Mouse (Mus musculus) splenic B cell, adult 2 months (primary cell): ENCODE data around the gene Cyp2a12.
"Not testable (repeated sequence)": the region's sequence is repeated elsewhere in the genome, so short reads cannot be mapped to it uniquely, and the experiment has no call there.

Experiments used
- DNase-seq: peaks from one replicate; pipeline ENCODE4 v3.0.0-alpha.2; 2011; ENCODE audit warnings: low read depth, low spot score
- H3K27me3 ChIP-seq: 2 replicates; pipeline ENCODE4 v1.6.1; 2012; ENCODE audit warnings: mild to moderate bottlenecking, low read length, moderate library complexity, mixed read lengths; ENCODE audit not compliant: control insufficient read depth, poor library complexity, insufficient read depth, severe bottlenecking
- H3K36me3 ChIP-seq: 2 replicates; pipeline ENCODE4 v1.6.1; 2012; ENCODE audit warnings: mild to moderate bottlenecking, low read length, moderate library complexity, mixed read lengths; ENCODE audit not compliant: control insufficient read depth, poor library complexity, insufficient read depth, severe bottlenecking

The Cyp2a12 gene

DNA sequence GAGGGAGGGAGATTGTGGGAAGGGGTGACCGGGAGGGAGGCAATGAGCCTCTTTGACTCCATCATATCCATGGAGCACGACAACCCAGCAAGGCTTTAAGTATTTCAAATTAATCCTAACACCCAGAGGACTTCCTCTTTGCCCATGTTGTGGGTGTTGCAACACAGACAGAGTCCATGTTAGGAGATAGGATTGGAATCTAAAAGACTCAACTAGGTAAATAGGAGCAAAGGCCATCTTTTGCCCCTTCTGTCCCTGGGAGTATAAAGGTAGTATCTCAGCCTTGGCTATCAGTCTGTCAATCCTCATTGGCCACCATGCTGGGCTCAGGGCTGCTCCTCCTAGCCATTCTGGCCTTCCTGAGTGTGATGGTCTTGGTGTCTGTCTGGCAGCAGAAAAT, at the start of gene Cyp2a12:
Cyp2a12 (plus strand) TSS at position 293 of the 400 bp plus-strand sequence.
- H3K36me3 ChIP-seq = no peaks in the 10 kb centered on the region
- DNase-seq = no peak
- H3K27me3 ChIP-seq = no peaks in the 10 kb centered on the region

DNA sequence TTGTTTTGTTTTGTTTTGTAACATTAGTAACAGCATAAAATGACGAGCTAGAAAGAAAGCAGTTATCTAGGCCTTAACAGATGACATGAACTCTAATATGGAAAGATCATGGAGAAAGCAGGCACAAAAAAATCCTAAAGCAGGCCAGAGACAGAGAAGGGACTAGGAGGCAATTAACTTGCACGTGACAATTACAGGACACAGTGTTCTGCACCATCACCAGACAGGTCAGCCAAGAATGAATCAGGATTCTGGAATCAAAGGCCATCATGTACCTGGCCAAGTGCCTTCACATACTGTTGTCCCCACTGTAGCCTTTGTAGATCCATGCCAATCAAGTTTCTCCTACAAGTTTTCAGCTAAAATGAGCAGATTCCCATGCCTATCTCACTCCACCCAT, 47.4 kb upstream of the Cyp2a12 start:
- not testable (repeated sequence) for H3K36me3 ChIP-seq, DNase-seq, H3K27me3 ChIP-seq

- H3K27me3 ChIP-seq = not testable (repeated sequence)
Observed at GRCm38 (mm10) chr7:26981937-26982336, 46.9 kb upstream of the Cyp2a12 start.

DNA sequence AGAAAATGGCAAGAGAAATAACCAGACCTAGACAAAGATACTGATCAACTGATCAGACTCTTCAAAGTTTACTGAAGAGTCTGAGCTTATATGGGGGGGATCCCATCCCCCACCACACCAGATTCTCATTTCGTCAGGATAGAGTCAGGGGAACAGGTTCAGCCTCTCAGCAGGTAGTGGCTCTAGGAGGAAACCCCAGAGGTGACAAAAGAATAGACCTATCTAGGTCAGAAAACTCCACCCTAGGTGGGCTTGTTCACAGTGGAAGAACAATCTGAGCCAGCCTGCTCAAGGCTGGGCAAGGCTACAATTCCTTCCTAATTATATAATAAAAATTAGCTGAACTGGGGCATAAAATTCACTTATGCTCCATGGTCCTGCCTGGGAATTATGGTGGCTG, 46.3 kb upstream of the Cyp2a12 start:
- no peak for DNase-seq
- no peaks in the 10 kb centered on the region for H3K27me3 ChIP-seq

More at GRCm38 (mm10) chr7:26981937-26982336, 46.9 kb upstream of the Cyp2a12 start:
- not testable (repeated sequence) for H3K36me3 ChIP-seq, DNase-seq

GRCm38 (mm10) chr7:26983151-26983550, 45.7 kb upstream of the Cyp2a12 start:
- DNase-seq, H3K27me3 ChIP-seq, H3K36me3 ChIP-seq: not testable (repeated sequence)

More for the DNA sequence above, 46.3 kb upstream of the Cyp2a12 start:
- H3K36me3 ChIP-seq = no peaks in the 10 kb centered on the region

DNA sequence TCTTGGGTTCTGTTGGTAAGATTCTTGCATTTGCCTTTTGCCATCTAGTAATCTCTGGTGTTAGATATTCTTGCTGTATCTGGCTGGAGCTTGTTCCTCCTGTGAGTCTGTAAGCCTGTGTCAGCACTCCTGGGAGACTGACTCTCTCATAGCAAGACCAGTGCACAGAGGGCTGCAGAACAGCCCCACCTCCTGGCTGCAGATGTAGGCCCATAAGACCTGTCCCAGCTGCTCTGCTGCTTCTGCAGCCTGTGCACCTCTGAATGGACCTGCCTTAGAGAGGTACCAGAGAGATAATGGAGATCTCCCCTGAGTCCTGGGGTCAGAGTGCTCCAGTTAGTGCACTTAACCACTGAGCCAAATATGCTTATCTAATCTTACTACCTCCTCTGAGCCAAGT, 2.3 kb upstream of the Cyp2a12 start:
- not testable (repeated sequence) for H3K36me3 ChIP-seq, DNase-seq, H3K27me3 ChIP-seq

- DNase-seq, H3K27me3 ChIP-seq, H3K36me3 ChIP-seq: not testable (repeated sequence)
Observed at GRCm38 (mm10) chr7:27048886-27049285, 20.0 kb downstream of the Cyp2a12 start.

GRCm38 (mm10) chr7:27059333-27059732, 30.5 kb downstream of the Cyp2a12 start:
- not testable (repeated sequence) for DNase-seq, H3K27me3 ChIP-seq, H3K36me3 ChIP-seq

DNA sequence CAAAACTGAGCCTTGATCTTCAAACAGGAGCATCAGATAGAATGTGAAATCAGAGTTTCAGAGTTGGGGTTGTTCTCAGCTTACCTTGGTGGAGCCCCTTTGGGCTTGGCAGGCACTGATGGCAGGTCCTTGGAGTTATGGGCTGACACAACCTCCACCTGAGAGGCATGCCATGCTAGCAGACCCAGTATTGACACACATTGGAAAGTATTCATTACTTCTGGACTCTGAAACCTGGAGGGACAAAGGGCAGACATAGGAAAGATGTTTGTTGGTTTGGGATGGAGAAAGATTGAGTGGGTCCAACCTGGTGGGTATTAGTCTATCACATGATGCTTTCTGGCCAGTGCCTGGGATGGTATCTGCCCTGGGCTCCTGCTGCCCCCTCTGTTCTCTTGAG, 31.0 kb downstream of the Cyp2a12 start:
- not testable (repeated sequence) for DNase-seq, H3K27me3 ChIP-seq, H3K36me3 ChIP-seq

DNA sequence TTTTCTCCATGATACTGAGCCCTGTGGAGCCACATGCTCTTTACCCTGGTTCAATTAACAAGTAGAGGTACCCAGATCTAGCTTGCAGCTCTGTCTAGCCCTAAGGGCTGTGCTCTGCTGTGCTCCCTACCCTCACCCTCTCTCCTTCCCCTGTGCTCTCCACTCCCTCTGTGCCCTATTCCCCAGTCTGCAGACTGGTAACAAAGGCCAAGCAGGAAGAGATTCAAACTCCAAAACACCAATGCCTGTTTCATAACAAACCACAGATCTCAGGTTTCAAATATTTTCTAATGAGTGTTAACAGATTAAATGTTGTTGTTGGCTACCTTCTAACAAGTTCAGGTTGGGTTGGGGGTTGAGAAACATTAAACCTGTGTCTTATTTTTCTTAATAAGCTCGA, 49.8 kb downstream of the Cyp2a12 start:
- no peaks in the 10 kb centered on the region; the same call in 1 of the 2 replicates for H3K27me3 ChIP-seq
- no peaks in the 10 kb centered on the region for H3K36me3 ChIP-seq
- no peak for DNase-seq

- H3K36me3 ChIP-seq = no peaks in the 10 kb centered on the region
- H3K27me3 ChIP-seq = no peaks in the 10 kb centered on the region; the same call in 1 of the 2 replicates
- DNase-seq = no peak
Observed at GRCm38 (mm10) chr7:27081625-27082024, 52.7 kb downstream of the Cyp2a12 start.
